ENCODE assay signal across 11 mouse cellular contexts in genomic region chr5:117900921-117901705, GRCm38 (mm10).
DNase-seq lines count a peak whose midpoint lies in the region; ATAC-seq and TF ChIP-seq lines count a peak whose summit lies in the region.
"Had no signal": no experiment of that assay in that cellular context is flagged by ENCODE, and none has a peak within 500 bp of the region (broad histone marks: within the 10 kb centered on the region; RNA-seq: fewer than 3 reads in every experiment).

No protein-coding gene starts in this region.

- WGBS in lung, embryonic 14.5 days: 20% methylated on average over 13 of the region's 13 CpGs

- H3K9me3 ChIP-seq in lung, embryonic 14.5 days (ENCODE audit: low read depth, low read length): no peaks in the 10 kb centered on the region
- H3K9me3 ChIP-seq: limb, embryonic 10.5 days had no signal

- no peak overlapping the region for H3K4me3 ChIP-seq in lung, embryonic 14.5 days (ENCODE audit: low read depth, low read length)
- H3K4me3 ChIP-seq: limb, embryonic 10.5 days; megakaryocyte, embryonic 14.5 days had no signal

- no peaks in the 10 kb centered on the region for H3K4me1 ChIP-seq in lung, embryonic 14.5 days (ENCODE audit: insufficient read depth)

- no peak overlapping the region for H3K4me2 ChIP-seq in lung, embryonic 14.5 days

- no peaks in the 10 kb centered on the region for H3K36me3 ChIP-seq in lung, embryonic 14.5 days (ENCODE audit: insufficient read depth)
- H3K36me3 ChIP-seq: limb, embryonic 10.5 days had no signal

- 0 out of 2 replicates have a peak, but pooled peaks have one; percentile 5 for TF ChIP-seq CTCF in lung, embryonic 14.5 days (IDR thresholded peaks at IDR 0.05; ENCODE audit: low read depth)

- no peak; the same call in 1 of the 2 replicates for ATAC-seq in lung, embryonic 14.5 days (ENCODE audit: insufficient read depth)

- no peaks in the 10 kb centered on the region for H3K27me3 ChIP-seq in lung, embryonic 14.5 days (ENCODE audit: insufficient read depth, low read length)

- no peak overlapping the region for H3K27ac ChIP-seq in lung, embryonic 14.5 days (ENCODE audit: low read depth)
- H3K27ac ChIP-seq: limb, embryonic 10.5 days had no signal

- H3K9ac ChIP-seq in lung, embryonic 14.5 days: no peak overlapping the region

- peak; percentile 29 for DNase-seq in lung, embryonic 14.5 days
- no peak for DNase-seq in lung, postnatal 4 days
- DNase-seq in cerebellum, postnatal 14 days: peak; percentile 87 to 94
- DNase-seq in kidney, adult 18-20 months: peak; percentile 53
- DNase-seq in retina, postnatal 1 day: peak; percentile 24
- no peak for DNase-seq in frontal cortex, adult 2 months (ENCODE audit: extremely low spot score in 1 of 2, low spot score in 1 of 2)
- no peak for DNase-seq in layer of hippocampus, adult 11-12 months (ENCODE audit: low spot score)
- no peak for DNase-seq in urinary bladder, postnatal 25 days (ENCODE audit: low spot score)
- DNase-seq: thymus, adult 18-20 months had no signal

Comparison
In these comparisons a context has a peak if more than half of its experiments do, and no peak if none do; other contexts are left out.
1. DNase-seq: peak in lung, embryonic 14.5 days (single experiment), cerebellum, postnatal 14 days (2 of 2), kidney, adult 18-20 months (single experiment) and retina, postnatal 1 day (single experiment); none in lung, postnatal 4 days (0 of 2), frontal cortex, adult 2 months (0 of 2), layer of hippocampus, adult 11-12 months (single experiment) and urinary bladder, postnatal 25 days (single experiment).